Mouse (Mus musculus) gastrocnemius, postnatal 14 days (tissue): Measurements from ENCODE around the gene Pip4k2a. TPM values are rescaled to one million over a fixed set of nuclear protein-coding genes. Genes with fewer than 3 reads are reported as not detected.

Experiments
- DNase-seq: peaks from one replicate; pipeline ENCODE4 v3.0.0; 2021; ENCODE audit warnings: mixed read lengths
- intact Hi-C: fragments of 180-260 bp; cut with DNase I; formaldehyde crosslinking; loops from one replicate; pipeline ENCODE4 v1.15.1; 2025; ENCODE audit warnings: low total_unique reads
- total RNA-seq, 2 experiments: library from RNA; stranded (reverse); gene quantifications; 2 replicates each; pipeline ENCODE4 v1.2.3; 2021

Pip4k2a gene
- total RNA-seq, 2 experiments from 2014 or later, result 6.9 to 8.0 TPM

GRCm38 (mm10) chr2:18984095-18984847 is 13.7 kb downstream of the Pip4k2a start:
- DNase-seq, result peak; percentile 20
- intact Hi-C loops, result no loop called here

- no peak for DNase-seq
- intact Hi-C loops, result no loop called here
Measured at GRCm38 (mm10) chr2:18983546-18983945, 14.4 kb downstream of the Pip4k2a start.

GRCm38 (mm10) chr2:18982581-18982980 is 15.3 kb downstream of the Pip4k2a start:
- intact Hi-C loops, result no loop called here
- no peak for DNase-seq

- intact Hi-C loops, result no loop called here
- no peak for DNase-seq
Measured at GRCm38 (mm10) chr2:18979675-18980074, 18.3 kb downstream of the Pip4k2a start.

GRCm38 (mm10) chr2:18979046-18979445 is 18.9 kb downstream of the Pip4k2a start:
- DNase-seq, result no peak
- intact Hi-C loops, result no loop called here

- intact Hi-C loops, result no loop called here
- DNase-seq, result no peak
Measured at GRCm38 (mm10) chr2:18977201-18977805, 20.6 kb downstream of the Pip4k2a start.

- no peak for DNase-seq
- intact Hi-C loops, result no loop called here
Measured at GRCm38 (mm10) chr2:18976175-18976574, 21.8 kb downstream of the Pip4k2a start.

GRCm38 (mm10) chr2:18974882-18975645 is 22.9 kb downstream of the Pip4k2a start:
- intact Hi-C loops, result no loop called here
- DNase-seq, result no peak

- intact Hi-C loops, result no loop called here
- no peak for DNase-seq
Measured at GRCm38 (mm10) chr2:18971564-18971963, 26.4 kb downstream of the Pip4k2a start.

- no peak for DNase-seq
- intact Hi-C loops, result no loop called here
Measured at GRCm38 (mm10) chr2:18970461-18970860, 27.5 kb downstream of the Pip4k2a start.

GRCm38 (mm10) chr2:18969066-18969681 is 28.8 kb downstream of the Pip4k2a start:
- DNase-seq, result no peak
- intact Hi-C loops, result no loop called here

GRCm38 (mm10) chr2:18967451-18968063 is 30.4 kb downstream of the Pip4k2a start:
- no peak for DNase-seq
- intact Hi-C loops, result no loop called here

GRCm38 (mm10) chr2:18966566-18966965 is 31.4 kb downstream of the Pip4k2a start:
- intact Hi-C loops, result no loop called here
- DNase-seq, result no peak

- intact Hi-C loops, result no loop called here
- DNase-seq, result no peak
Measured at GRCm38 (mm10) chr2:18965950-18966349, 32.0 kb downstream of the Pip4k2a start.

GRCm38 (mm10) chr2:18965108-18965507 is 32.8 kb downstream of the Pip4k2a start:
- intact Hi-C loops, result no loop called here
- DNase-seq, result no peak

GRCm38 (mm10) chr2:18963286-18964040 is 34.5 kb downstream of the Pip4k2a start:
- no peak for DNase-seq

GRCm38 (mm10) chr2:18962502-18962901 is 35.4 kb downstream of the Pip4k2a start:
- DNase-seq, result no peak
- intact Hi-C loops, result no loop called here

More at GRCm38 (mm10) chr2:18963286-18964040, 34.5 kb downstream of the Pip4k2a start:
- intact Hi-C loops, result no loop called here

GRCm38 (mm10) chr2:18960376-18960973 is 37.5 kb downstream of the Pip4k2a start:
- intact Hi-C loops, result no loop called here
- no peak for DNase-seq

GRCm38 (mm10) chr2:18959558-18959957 is 38.4 kb downstream of the Pip4k2a start:
- intact Hi-C loops, result no loop called here
- DNase-seq, result no peak
